Mouse (Mus musculus) embryonic facial prominence, embryonic 14.5 days (tissue): ENCODE results near the gene Gnai2. TPM values are rescaled to one million over a fixed set of nuclear protein-coding genes. Genes with fewer than 3 reads are reported as not detected.
"Not testable (repeated sequence)": the region's sequence is repeated elsewhere in the genome, so short reads cannot be mapped to it uniquely, and the experiment has no call there.

ENCODE experiments used
- ATAC-seq: fragments of 200-750 bp; cut with Nextera tagmentation; 2 replicates; pipeline ENCODE4 v1.8.0; 2017; ENCODE audit warnings: low read depth, moderate number of reproducible peaks, moderate TSS enrichment
- DNase-seq: peaks from one replicate; pipeline ENCODE4 v3.0.0-alpha.2; 2015; ENCODE audit warnings: low spot score
- H3K27ac ChIP-seq: fragments of 300-500 bp; sonication (generic); replicated peaks from 2 replicates; pipeline ENCODE4 v1.5.1; 2014; ENCODE audit warnings: low read depth, mild to moderate bottlenecking, low read length, moderate library complexity
- H3K27me3 ChIP-seq: fragments of 300-500 bp; sonication (generic); replicated peaks from 2 replicates; pipeline ENCODE4 v1.6.1; 2014; ENCODE audit warnings: low read length; ENCODE audit not compliant: control insufficient read depth, insufficient read depth
- H3K36me3 ChIP-seq: fragments of 300-500 bp; sonication (generic); 2 replicates; pipeline ENCODE4 v1.6.1; 2014; ENCODE audit warnings: low read length, mixed read lengths; ENCODE audit not compliant: control insufficient read depth, insufficient read depth
- H3K4me1 ChIP-seq: fragments of 300-500 bp; sonication (generic); 2 replicates; pipeline ENCODE4 v1.6.1; 2014; ENCODE audit warnings: antibody characterized with exemption, low read length; ENCODE audit not compliant: control insufficient read depth, insufficient read depth
- H3K4me2 ChIP-seq: fragments of 300-500 bp; sonication (generic); 2 replicates; pipeline ENCODE4 v1.6.1; 2014; ENCODE audit warnings: low read depth, mild to moderate bottlenecking, low read length, moderate library complexity, mixed read lengths
- H3K4me3 ChIP-seq: fragments of 300-500 bp; sonication (generic); 2 replicates; pipeline ENCODE4 v1.5.1; 2014; ENCODE audit warnings: low read depth, mild to moderate bottlenecking, low read length
- H3K9ac ChIP-seq: fragments of 300-500 bp; sonication (generic); 2 replicates; pipeline ENCODE4 v1.6.1; 2014; ENCODE audit warnings: low read depth, mild to moderate bottlenecking, low read length, moderate library complexity, mixed read lengths
- H3K9me3 ChIP-seq: fragments of 300-500 bp; sonication (generic); 2 replicates; pipeline ENCODE4 v1.6.1; 2016; ENCODE audit warnings: low read length; ENCODE audit not compliant: control insufficient read depth
- WGBS: fragments of 180-500 bp; shearing (Covaris S2); extraction: QIAGEN DNeasy Blood & Tissue Kit; methylation state at CpG from one replicate; pipeline ENCODE4 v1.1.7; 2014; 5-methylcytosine and 5-hydroxymethylcytosine counted together
- polyA plus RNA-seq: library from polyadenylated mRNA; unstranded; fragments of >200 nt; fragmentation: Nextera tagmentation; extraction: Ambion mirVana; gene quantifications from 2 replicates; pipeline ENCODE4 v1.2.1, GENCODE M21; 2014

Gene Gnai2
- 380 and 416 TPM in 2 replicates for polyA plus RNA-seq

DNA sequence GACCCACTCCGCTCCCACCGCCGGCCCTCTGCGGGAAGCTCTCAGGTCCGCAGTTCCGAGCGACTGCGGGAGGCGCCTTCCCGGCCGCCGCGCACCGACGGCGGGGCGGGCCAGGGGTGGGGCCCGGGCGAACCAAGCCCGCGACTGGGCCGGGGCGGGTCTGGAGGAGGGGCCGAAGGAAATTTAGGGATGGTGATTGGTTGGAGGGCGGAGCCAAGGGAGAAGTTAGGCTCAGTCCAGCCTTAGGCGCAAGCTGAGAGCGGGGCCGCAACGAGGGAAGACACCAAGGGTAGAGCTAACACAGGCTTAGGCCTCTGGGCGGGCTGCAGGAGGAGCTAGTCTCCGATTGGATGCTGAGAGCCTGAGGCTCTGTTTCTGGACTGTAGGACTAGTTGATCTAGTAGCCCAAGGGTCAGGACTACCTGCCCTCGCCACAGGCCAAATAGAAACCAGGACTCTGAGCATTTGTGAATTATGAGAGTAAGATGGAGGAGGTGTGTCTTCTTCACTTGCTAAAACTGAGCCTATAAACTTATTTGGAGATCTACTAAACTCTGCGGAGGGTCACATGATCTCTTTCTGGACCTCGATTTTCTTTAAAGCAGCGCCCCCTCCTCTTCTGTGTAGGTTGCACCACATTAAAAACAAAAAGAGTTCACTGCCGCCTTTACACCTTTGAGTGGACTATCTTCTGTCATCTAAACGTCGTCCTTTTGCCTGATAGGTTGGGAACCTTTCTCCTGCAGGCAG lies at the start of gene Gnai2:
Gene Gnai2 (minus strand): TSS at position 89 of the 750 bp plus-strand sequence.
- WGBS, result 5% methylated on average over 31 of the region's 38 CpGs
- Histone ChIP-seq H3K9me3 (no peaks in the 10 kb centered on the region), H3K9ac (peak within 1 kb of the TSS; percentile 91), H3K27me3 (no peaks in the 10 kb centered on the region), H3K36me3 (0 out of 2 replicates have a peak, but pooled peaks cover 5% of the 10 kb centered on the region), H3K4me3 (peak within 1 kb of the TSS; percentile 81), H3K4me1 (peaks cover 22% of the 10 kb centered on the region), H3K4me2 (peak within 1 kb of the TSS; percentile 66), H3K27ac (peak within 1 kb of the TSS; percentile 92)
- DNase-seq (peak; percentile 99), ATAC-seq (peak; percentile 95)

DNA sequence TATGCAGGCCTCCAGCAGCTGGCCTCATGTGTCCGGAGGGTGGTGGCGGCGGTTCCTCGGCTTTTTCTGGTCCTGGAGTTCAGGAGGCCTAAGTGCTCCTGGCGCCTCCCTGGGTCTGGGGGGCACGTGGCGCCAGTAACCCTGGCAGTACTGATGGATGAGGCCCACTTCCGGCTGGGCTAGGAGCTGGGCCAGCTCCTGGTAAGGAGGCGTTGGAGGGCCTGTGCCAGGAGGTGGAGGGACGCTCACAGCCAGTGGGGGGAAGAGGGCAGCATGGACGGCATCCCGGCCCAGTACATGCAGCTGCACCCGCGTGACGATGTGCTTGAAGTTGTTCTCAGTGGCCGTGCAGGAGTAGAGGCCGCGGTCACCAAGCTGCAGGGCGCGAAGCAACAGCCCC lies 47.2 kb upstream of the Gnai2 start:
- no peak for DNase-seq
- Histone ChIP-seq H3K9ac (no peak overlapping the region), H3K4me3 (no peak overlapping the region), H3K36me3 (peaks cover 49% of the 10 kb centered on the region), H3K27me3 (peaks cover 5% of the 10 kb centered on the region), H3K27ac (no peak overlapping the region), H3K9me3 (no peaks in the 10 kb centered on the region), H3K4me2 (no peak overlapping the region), H3K4me1 (no peaks in the 10 kb centered on the region)
- ATAC-seq, result no peak
- WGBS, result 82% methylated on average over 10 of the region's 20 CpGs

DNA sequence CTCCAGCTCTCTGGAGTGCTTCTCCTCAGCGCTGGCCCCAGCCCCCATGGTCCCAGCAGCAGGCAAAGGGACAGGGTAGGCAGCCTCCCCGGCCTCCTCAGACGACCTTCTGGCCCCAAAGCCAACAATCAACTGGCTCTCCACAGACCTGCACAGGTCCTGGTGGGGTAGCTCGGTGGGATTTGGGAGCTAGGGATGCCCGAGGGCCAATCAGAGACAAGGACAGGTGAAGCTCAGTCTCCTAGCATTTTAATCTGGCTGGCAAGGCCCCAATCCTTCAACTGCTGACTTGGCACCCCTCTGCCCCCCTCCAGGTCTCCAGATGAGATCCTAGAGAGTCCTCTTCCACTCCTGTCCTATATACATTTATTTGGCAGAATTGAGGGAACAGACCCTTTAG lies 44.3 kb upstream of the Gnai2 start, which contains the start of gene Gnat1:
Gene Gnat1 (minus strand): TSS at position 212 of the 400 bp plus-strand sequence.
- Histone ChIP-seq H3K9me3 (no peaks in the 10 kb centered on the region), H3K4me2 (no peak within 1 kb of the TSS), H3K9ac (no peak within 1 kb of the TSS), H3K36me3 (peaks cover 28% of the 10 kb centered on the region), H3K27me3 (peaks cover 30% of the 10 kb centered on the region), H3K4me1 (0 out of 2 replicates have a peak, but pooled peaks cover 3% of the 10 kb centered on the region), H3K4me3 (no peak within 1 kb of the TSS), H3K27ac (no peak within 1 kb of the TSS)
- WGBS, result 52% methylated on average over 5 of the region's 5 CpGs
- no peak for ATAC-seq
- DNase-seq, result no peak

DNA sequence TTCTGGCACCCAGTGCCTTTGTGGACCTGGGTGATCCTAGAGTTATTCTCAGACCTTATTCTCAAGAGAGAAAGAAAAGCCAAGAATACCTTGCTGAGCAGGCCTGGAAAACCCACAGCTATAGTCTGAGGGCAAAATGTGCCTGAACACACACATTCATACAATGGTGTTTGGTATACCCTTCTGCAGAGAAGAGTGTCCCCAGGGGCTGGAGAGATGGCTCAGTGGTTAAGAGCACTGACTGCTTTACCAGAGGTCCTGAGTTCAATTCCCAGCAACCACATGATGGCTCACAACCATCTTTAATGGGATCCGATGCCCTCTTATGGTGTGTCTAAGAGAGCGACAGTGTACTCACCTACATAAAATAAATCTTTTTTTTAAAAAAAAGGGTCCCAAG lies 43.7 kb upstream of the Gnai2 start:
- peaks cover 21% of the 10 kb centered on the region for H3K36me3 ChIP-seq
- 93% methylated on average over 2 of the region's 2 CpGs for WGBS
- H3K9me3 ChIP-seq, result no peaks in the 10 kb centered on the region
- DNase-seq, result no peak
- 0 out of 2 replicates have a peak, but pooled peaks cover 3% of the 10 kb centered on the region for H3K4me1 ChIP-seq
- no peak overlapping the region for H3K9ac ChIP-seq
- no peak for ATAC-seq
- H3K27ac ChIP-seq, result no peak overlapping the region
- H3K27me3 ChIP-seq, result peaks cover 30% of the 10 kb centered on the region
- no peak overlapping the region for H3K4me2 ChIP-seq
- no peak overlapping the region for H3K4me3 ChIP-seq

DNA sequence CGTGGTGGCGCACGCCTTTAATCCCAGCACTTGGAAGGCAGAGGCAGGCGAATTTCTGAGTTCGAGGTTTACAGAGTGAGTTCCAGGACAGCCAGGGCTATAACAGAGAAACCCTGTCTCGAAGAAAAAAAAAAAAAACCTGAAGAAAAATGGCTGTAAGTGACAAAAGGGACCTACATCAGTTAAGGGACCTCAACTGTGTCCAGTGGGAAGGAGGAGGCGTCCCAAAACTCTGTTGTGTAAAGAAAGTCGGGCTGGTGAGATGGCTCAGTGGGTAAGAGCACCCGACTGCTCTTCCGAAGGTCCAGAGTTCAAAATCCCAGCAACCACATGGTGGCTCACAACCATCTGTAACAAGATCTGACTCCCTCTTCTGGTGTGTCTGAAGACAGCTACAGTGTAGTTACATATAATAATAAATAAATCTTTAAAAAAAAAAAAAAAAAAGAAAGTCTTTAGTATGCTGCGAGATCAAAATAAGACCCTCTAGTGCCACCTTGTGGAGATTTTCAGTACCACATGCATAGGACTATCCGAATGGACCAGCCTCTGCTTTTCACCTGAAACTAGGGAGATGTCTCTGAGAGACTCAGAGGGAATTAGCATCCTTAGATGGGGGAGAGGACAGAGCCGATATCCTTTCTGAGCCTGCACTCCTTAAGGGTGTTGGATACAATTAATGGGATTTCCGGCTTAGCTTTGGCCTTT lies 42.8 kb upstream of the Gnai2 start:
- H3K9ac ChIP-seq, H3K27ac ChIP-seq, H3K4me2 ChIP-seq, H3K9me3 ChIP-seq, ATAC-seq, H3K4me3 ChIP-seq, H3K4me1 ChIP-seq: not testable (repeated sequence)
- Histone ChIP-seq H3K36me3 (peaks cover 13% of the 10 kb centered on the region), H3K27me3 (peaks cover 30% of the 10 kb centered on the region)
- 38% methylated on average over 14 of the region's 14 CpGs for WGBS
- peak; percentile 80 for DNase-seq

DNA sequence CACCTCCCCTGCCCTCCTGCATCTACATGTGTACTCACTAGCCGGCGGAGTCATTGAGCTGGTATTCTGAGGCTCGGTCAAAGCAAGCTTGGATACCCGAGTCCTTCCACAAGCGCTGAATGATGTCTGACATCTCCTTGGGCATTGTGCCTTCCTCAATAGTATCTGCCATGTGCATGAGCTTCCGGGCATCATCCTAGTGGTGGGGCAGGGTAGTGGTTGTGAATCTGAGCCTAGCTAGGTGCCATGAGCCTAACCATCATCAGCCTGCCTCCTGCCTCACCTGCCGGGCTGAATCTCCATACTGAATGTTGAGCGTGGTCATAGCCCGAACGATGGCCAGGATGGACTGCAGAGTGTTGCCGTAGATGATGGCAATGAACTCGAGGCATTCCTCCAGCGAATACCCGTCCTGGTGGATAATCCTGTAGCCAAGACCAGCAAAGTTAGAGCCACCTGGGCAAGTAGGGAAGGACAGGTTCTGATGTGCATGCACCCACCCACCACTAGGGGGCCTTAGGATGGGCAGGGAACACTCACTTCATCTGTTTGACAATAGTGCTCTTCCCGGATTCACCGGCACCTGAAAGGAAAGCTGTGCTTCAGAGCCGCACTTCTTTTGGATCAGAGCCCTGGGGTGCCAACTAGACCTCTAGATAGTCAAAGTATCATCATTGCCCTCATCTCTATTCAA lies 42.1 kb upstream of the Gnai2 start:
- H3K9ac ChIP-seq, result no peak overlapping the region
- ATAC-seq (no peak; the same call in 1 of the 2 replicates), DNase-seq (peak; percentile 41)
- H3K27ac ChIP-seq, result no peak overlapping the region
- no peaks in the 10 kb centered on the region for H3K9me3 ChIP-seq
- 0 out of 2 replicates have a peak, but pooled peaks cover 3% of the 10 kb centered on the region for H3K4me1 ChIP-seq
- H3K4me2 ChIP-seq, result no peak overlapping the region
- H3K4me3 ChIP-seq, result peak overlapping the region; percentile 40; the same call in 1 of the 2 replicates
- H3K27me3 ChIP-seq, result peaks cover 30% of the 10 kb centered on the region
- H3K36me3 ChIP-seq, result peaks cover 6% of the 10 kb centered on the region; the same call in 1 of the 2 replicates
- 26% methylated on average over 17 of the region's 17 CpGs for WGBS

DNA sequence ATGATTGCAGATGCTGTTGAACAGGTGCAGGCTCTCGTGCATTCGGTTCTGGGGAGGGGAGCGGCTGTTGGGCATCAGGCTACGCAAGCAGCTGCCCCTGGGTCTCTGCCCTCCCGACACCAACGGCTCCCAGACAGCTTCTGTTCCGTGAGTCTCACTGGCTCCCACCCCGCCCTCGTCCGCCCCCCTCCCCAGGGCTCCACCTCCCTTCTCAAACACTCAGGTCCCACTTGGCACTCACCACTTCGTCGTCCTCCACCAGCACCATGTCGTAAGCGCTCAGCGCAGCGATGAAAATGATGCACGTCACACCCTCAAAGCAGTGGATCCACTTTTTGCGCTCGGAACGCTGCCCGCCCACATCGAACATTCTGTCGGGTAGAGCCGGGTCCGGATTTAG lies 41.1 kb upstream of the Gnai2 start:
- H3K27me3 ChIP-seq, result peaks cover 30% of the 10 kb centered on the region
- H3K4me2 ChIP-seq, result peak overlapping the region; percentile 62
- H3K4me1 ChIP-seq, result 0 out of 2 replicates have a peak, but pooled peaks cover 3% of the 10 kb centered on the region
- no peaks in the 10 kb centered on the region for H3K9me3 ChIP-seq
- ATAC-seq, result peak; percentile 19; the same call in 1 of the 2 replicates
- no peaks in the 10 kb centered on the region for H3K36me3 ChIP-seq
- no peak overlapping the region for H3K27ac ChIP-seq
- 2% methylated on average over 22 of the region's 25 CpGs for WGBS
- DNase-seq, result no peak
- peak overlapping the region; percentile 40 for H3K4me3 ChIP-seq
- peak overlapping the region; percentile 42 for H3K9ac ChIP-seq

DNA sequence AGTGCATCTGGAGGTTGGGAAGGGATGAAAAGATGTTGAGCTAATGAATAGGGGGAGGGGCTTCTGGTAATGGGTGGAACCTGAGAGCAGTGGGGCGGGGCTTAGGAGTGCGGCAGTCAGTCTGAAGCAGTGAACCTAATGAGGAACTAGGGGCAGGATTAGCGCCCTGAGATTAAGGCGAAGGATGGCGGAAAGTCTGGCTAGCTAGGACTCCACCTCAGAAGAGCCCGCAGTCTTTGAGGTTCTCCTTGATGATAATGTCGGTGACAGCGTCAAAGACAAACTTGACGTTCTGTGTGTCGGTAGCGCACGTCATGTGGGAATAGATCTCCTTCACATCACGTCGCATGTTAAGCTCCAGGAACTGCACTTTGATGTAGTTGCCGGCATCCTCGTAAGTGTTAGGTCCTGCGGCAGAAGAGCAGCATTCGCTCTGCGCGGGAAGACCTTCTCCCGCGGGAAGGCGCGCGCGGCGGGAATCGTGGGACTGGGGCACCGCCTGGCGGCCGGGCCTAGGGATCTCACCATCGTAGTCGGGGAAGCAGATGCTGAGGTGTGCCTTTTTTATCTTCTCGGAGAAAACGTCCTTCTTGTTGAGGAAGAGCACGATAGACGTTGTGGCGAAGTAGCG lies 40.6 kb upstream of the Gnai2 start:
- Histone ChIP-seq H3K4me2 (peak overlapping the region; percentile 62), H3K9me3 (no peaks in the 10 kb centered on the region), H3K27me3 (peaks cover 30% of the 10 kb centered on the region), H3K4me1 (0 out of 2 replicates have a peak, but pooled peaks cover 3% of the 10 kb centered on the region), H3K27ac (no peak overlapping the region), H3K36me3 (no peaks in the 10 kb centered on the region), H3K9ac (peak overlapping the region; percentile 42), H3K4me3 (peak overlapping the region; percentile 40)
- ATAC-seq (peak; percentile 59; the same call in 1 of the 2 replicates), DNase-seq (peak; percentile 81)
- under 1% methylated on average over 38 of the region's 39 CpGs for WGBS
